Mouse (Mus musculus): ENCODE data around the gene Trp53inp2.

Gene Trp53inp2

DNA sequence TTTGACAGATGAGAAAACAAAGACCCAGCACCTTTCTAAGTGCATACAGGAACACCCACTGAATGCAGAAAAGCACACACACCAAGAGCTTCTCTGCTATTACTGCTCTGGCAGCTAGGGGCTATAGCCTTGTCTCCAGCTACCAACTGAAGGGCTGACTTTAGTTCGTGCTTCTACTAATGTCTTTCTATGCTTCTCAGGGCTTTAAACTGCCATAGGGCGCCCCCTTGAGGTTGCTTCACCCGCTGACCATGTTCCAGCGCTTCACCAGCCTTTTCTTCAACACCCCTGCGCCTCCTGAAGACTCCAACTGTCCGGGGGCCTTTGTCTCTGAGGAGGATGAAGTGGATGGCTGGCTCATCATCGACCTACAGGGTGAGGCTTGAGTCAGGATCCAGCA, 4.2 kb downstream of the Trp53inp2 start:
- in situ Hi-C loops (cut with MboI, MseI), result no loop called here

DNA sequence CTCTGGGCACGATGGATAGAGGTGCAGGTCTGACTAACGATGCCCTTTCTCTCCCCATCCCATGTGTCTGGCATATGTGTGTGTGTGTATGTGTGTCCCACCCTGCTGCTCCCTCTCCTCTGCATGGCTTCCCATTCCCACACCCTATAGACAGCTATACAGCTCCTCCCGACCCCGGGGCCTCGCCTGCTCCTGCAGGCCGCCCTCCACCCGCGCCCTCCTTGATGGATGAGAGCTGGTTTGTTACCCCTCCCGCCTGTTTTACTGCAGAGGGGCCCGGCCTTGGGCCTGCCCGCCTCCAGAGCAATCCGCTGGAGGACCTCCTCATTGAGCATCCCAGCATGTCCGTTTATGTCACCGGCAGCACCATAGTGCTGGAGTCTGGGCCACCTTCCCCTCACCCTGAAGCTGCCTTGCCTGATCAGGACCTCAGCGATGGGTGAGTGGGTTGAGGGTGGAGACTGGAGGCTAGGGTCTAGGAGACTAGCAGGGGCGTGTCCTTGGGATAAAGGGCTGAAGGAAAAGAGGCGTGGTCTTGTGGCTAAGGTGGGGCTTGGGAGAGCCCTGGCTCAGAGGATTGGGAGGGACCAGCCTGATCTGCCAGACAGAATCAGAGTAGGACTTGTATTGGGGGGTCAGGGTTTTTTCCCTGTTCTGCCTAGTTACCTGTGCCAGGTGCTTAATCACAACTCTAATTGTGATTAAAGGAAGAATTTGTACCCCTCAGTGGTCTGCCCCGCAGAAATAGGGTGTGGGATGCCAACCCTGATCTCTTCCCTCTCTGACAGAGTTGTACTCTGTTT, 5.1 kb downstream of the Trp53inp2 start:
- in situ Hi-C loops (cut with MboI, MseI), result no loop called here

DNA sequence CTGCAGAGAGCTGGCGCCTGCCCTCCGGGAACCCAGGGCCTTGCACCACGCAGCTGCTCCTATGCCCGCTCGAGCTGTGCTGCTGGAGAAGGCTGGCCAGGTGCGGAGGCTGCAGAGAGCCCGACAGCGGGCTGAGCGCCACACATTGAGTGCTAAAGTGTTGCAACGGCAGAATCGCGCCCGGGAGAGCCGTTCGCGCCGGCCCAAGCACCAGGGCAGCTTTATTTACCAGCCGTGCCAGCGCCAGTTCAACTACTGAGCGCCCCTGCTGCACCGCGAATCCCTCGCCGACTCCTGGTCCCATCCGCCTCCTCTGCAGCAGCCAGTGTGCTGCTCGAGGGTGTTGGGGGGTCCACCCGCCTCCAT, 5.7 kb downstream of the Trp53inp2 start:
- in situ Hi-C loops (cut with MboI, MseI), result no loop called here

DNA sequence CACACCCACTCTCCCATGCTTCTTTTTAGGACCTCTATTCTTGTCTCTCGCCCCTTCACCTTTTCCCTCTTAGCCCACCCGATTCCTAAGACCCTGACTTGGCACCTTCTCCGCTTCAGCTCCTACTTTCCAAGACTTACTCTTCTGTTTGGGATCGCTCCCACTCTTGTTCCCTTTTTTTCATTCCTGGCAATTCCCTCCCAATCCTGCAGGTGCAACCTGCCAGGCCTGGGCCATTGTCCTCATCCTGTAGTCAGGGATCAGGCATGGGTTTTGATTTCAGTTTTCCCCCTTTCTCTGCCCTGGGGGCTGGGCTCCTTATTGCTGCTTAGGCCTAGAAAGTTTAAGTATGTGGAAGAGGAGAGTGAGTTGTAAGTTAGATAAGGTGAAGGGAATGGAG, 6.2 kb downstream of the Trp53inp2 start:
- in situ Hi-C loops (cut with MboI, MseI), result no loop called here

DNA sequence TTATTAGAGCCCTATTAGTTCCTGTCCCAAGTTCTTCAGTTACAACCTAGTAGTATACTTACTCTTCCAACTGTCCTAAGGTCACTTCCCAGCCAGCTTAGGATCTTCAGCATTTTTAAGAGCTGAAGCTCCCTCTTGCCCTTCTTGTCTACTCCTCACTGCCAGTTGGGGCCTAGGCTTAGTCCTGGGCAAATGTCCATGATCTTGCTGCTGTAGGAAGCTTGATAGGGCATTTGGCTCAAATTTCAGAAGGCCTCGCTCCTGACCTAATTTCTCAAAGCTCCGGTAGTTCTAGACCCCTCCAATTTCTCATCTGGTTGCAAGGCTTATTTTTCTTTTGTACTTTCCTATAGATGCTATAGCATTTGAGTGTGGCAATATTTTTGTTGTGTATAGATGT, 7.7 kb downstream of the Trp53inp2 start:
- in situ Hi-C loops (cut with MboI, MseI), result no loop called here

DNA sequence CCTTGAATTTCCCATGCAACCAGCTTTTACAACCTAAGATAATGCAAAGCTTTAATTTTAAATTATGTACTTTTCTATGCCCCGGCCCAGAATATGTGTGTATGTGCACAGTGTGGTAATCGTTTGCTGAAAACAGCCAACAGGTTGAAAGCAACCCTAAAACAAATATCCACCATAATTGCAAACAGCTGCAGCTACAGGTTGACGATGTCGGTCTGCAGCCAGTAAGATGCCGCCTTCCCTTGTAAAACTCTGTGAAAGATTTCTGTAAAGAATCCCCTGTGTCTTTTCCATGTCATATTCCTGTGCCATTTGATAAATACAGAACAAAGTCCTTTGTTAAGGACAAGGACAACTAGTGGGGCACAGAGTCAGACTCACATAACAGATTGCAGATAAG, 13.7 kb downstream of the Trp53inp2 start:
- in situ Hi-C loops (cut with MboI, MseI), result no loop called here

DNA sequence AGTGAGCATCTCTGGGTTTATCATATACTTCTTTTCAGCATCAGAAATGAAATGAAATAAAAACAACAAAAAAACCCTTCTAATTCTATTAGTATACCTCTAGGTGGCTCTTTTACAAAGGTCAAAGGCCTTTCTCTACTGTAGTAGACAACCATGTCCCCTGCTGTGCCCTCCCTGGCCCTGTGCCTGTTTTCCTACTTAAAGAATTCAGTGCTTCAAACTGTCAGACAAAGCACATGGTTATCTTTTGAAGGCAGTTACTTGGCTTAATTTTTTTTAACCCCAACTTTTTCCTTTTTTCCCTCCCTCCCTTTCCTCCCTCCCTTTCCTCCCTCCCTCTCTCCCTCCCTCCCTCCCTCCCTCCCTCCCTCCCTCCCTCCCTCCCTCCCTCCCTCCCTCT, 19.4 kb downstream of the Trp53inp2 start:
- in situ Hi-C loops (cut with MboI, MseI), result no loop called here

DNA sequence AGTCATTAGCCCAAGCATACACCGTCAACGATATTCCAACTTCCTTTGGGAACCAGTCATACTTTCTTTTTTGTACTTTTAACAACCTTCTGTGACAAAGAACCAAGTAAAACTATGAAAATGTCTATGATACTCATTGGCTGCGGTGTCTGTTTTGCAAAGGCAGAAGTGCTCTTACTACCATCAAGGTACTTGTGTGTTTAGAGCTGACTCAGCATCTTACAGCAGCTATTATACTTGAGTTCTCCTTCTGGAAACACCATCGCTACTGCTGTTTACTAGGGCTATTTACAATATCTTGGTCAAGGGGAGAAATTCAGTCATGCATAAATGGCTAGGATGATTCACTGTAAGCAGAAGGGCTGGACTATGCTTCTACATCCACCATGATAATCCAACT, 21.1 kb downstream of the Trp53inp2 start:
- in situ Hi-C loops (cut with MboI, MseI), result no loop called here

DNA sequence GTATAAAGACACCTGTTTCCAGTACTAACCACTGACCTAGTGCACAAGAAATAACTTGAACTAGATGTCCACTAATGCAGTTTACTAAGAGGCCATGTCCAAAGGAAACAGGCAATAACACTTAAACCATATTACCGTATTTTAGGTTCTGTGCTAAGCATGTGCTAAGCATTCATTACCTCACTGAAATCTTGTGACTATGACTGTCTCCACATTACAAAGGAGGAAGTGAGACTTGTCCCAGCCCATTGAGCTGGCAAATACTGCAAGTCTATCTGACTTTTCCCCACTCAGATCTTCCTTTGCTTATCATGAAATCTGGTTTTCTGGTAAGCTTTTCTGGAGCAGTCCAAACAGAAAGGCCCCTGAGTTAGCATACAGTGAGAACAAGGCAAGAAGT, 23.8 kb downstream of the Trp53inp2 start:
- in situ Hi-C loops (cut with MboI, MseI), result no loop called here

DNA sequence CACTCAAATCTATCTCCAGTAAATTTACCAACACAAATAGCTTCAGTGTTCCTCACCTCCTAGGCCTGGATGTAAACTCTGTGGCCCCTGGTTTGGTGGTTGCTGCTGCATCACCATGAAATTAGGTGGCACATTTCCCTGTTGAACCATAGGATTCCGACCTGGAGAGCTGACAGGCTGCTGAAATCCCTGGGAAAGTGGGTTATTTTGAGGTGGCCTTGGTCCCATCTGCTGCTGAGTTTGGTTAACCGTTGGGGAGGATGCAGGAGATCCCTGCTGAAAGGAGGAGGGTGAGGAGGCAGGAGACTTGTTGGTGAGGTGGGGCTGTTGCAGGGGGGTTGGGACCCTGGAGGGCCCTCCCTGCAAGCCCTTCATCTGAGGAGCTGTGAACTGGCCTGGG, 40.1 kb downstream of the Trp53inp2 start:
- in situ Hi-C loops (cut with MboI, MseI), result no loop called here

DNA sequence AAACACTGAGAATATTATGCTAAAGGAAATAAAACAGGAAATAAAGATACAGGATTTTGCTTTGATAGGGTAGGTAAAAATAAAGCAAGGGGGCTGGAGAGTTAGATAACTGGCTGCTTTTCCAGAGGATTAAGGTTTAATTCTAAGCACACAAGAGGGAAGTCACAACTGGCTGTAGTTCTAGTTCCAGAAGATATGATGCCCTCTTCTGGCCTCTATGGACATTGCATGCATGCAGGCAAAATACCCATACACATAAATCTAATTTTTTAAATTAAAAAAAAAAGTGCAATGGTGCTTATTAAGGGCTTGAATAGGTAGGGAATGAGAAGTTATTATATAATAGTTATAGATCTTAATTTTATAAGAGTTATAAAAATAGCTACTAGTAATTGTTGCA, 55.6 kb downstream of the Trp53inp2 start:
- in situ Hi-C loops (cut with MboI, MseI), result no loop called here
